Mouse (Mus musculus): ENCODE data around the gene Enah.

DNA sequence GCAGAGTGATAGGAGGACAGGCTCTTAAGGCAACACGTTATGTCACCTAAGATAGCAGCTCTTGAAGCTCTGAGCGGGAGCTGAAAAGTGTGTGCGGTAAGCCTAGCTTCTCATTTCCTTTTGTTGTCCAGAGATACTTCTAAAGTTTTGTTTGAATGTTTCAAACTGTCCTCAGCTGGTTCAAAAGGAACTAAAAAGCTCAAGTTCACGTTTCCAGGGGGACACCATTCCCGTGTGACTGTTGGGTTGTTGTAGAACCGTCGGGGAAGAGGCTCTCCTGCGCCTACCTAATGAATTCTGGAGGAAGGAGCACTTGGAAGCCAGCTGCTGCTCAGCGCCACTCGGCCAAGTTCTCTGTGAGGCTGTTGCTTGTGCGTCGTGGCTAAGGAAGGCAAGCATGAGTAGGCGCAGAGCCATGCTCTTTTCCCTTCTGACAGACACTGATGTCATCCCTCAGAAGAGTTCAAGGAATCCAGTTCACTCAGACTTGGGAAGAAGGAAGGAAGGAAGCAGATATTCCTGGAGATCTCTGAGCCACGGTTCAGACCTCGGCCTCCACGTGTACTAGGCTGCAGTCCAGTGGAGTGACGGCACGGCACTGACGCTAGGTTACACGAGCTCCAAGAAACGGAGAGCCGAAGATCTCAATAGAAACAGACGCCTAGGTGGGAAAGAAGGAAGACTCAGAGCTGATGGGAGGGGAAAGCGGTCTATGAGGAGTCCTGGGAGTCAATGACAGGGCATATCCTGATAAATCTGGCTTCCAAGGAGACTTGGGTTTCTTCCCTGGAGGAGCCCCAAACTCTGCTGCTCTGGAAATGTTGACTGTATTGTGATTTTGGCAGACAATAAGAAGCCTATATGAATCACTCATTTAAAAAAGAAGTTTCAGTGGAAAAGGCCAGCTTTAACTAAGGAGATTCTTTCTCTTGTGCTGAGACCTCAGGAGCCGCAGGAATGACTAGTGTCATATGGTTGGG, 8.7 kb upstream of the Enah start:
- TF ChIP-seq POLR2A (IDR thresholded peaks at IDR 0.05; ENCODE audit: borderline replicate concordance, extremely low read depth, insufficient read depth, insufficient read length, poor library complexity, severe bottlenecking) (no peak), CTCF (IDR thresholded peaks at IDR 0.05; ENCODE audit: borderline replicate concordance, extremely low read depth, insufficient read depth, insufficient read length) (no peak)
